Mouse (Mus musculus) layer of hippocampus, adult 8-10 months (tissue): ENCODE results near the gene Slc5a5. TPM values are rescaled to one million over a fixed set of nuclear protein-coding genes. Genes with fewer than 3 reads are reported as not detected.
"Not testable (repeated sequence)": the region's sequence is repeated elsewhere in the genome, so short reads cannot be mapped to it uniquely, and the experiment has no call there.

Experiments
- DNase-seq, 2 experiments: peaks; one replicate each; pipeline ENCODE4 v3.0.0; 2022; ENCODE audit warnings: low spot score in 2 of 2
- total RNA-seq, 4 experiments: library from RNA; stranded (reverse); gene quantifications; 2 replicates each; pipeline ENCODE4 v1.2.4; 2022

Gene Slc5a5
- total RNA-seq, 4 experiments from 2014 or later: 10.5 to 12.3 (median 11.0) TPM

DNA sequence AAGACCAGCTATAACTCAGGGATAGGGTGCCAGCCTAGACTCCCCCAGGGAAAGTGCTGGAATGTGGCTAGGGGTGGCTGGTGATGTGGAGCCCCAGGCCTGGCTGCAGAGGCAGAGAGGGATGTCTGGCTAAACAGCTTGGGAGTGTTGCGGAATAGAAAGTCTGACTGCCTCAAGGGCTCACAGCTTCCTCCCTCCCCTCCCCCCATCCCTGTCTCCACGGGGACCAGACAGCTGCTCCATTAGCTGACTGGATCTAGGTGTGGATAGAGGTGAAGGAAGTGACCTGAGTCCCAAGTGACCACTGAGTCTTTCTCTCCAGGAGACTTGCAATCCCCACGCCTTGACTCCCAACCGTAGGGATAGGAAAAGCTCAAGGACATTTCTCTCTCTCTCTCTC is 10.6 kb upstream of the Slc5a5 start:
- no peak for DNase-seq

DNA sequence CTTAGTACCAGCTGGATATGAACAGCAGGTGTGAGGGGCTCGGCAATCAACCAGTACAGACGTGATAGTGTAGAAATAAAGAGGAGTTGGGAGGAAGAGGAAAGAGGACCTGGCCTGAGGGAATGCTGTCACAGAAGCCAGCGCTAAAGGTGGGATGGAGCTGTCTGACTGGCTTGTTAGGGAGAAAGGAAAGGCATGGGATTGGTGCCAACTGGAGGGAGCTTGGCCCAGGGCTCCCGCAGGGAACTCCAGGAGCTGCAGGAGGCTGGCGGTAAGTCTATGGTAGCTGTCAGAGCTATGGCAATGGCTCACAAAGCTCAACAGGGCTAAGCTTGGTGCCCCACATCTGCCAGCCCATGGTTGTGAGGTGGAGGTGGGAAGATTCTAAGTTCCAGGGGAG is 9.7 kb upstream of the Slc5a5 start:
- DNase-seq: no peak

DNA sequence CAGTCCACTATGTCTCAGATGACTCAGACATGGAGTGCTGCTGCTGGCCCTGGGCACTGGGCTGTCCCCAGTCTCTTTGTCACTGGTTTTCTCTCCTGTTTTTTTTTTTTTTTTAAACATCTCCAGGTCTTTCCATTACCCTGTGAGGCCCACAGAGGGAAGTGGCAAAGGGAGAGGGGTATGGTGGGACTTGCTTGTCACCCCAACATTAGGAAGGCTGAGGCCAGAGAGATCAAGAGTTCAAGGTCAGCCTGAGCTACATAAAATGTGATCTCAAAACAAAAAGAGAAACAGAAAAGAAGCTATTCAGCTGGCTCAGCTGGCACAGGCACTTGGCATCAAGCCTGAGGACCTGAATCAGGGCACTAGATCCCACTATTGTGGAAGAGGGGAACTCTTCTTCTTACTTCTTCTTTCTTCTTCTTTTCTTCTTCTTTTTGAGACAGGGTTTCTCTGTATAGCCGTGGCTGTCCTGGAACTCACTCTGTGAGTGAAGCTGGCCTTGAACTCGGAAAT is 8.4 kb upstream of the Slc5a5 start:
- no peak for DNase-seq

DNA sequence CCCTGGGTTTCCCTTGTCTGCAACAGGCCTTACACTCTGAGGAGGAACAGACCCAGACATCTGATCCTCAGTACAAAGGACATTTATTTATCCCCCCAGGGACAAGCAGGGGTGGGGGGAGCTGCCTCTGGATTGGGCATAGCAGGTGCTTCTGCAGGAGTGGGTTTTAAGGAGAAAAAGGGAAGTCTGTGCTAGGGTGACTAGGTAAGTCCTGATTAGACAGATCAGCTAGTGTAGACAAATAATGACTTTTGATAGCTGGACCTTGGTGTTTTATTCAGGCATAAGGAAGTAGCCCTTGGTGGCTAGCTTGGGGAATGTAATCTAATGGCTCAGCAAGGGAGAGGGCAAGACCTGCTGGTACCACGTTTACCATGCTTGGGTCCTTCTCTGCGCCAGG is 6.7 kb upstream of the Slc5a5 start:
- no peak for DNase-seq

DNA sequence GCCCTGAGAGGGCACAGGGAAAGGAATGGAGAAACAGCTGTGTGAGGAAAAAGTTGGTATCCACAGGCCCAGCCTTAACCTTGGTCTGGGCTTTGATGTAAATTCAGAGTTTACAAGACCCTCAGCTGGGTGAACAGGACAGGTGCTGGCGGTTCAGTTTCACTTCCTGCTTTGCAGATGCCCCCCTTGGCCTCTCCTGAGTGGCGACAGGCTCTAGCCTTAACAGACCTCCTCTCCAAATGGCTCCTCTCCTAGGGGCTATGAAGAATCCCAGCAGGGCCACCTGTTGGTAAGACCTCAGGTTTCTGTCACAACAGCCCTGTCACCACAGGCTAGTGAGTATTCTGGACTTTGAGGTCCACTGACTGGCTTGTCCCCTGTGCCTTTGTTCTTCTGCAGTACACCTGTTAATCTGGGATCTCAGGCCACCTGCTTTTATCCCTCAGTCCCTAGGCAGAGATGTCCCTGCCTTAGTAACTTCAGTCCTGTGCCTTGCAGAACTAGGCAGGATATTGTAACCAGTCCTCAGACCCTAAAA is 6.2 kb upstream of the Slc5a5 start:
- no peak for DNase-seq

DNA sequence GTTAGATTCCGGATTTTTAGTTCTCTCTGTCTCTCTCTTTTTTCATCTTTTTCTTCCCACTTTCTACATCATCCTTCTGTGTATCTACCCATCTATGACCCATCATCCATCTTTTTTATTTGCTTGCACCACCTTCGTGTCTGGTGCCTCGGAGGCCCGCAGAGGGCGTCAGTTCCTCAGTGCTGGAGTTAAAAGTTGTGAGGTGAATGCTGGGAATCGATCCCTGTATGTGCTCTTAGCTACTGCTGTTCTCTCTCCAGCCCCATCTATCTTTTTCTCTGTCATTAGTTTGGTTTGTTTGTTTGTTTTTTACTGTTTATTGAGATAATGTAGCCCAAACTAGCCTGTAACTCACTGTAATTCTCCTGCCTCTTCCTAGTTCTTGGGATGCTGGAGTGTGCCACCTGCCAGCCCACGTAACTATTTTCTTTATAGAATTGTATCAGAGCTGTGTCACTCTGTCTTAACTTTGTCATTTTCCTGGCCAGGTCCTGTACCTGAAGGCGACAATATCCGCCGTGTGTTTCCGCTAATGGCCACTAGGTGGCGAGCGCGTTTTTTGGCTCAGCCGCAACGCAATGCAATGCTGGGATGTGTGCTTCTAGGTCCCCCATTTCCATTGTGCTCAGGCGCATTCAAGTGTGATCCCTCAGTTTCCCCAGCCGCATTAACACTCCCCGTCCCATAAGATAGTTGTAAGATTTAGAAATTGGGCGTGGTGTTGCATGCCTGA is 5.3 kb upstream of the Slc5a5 start:
- peak; percentile 77 to 90 for DNase-seq

DNA sequence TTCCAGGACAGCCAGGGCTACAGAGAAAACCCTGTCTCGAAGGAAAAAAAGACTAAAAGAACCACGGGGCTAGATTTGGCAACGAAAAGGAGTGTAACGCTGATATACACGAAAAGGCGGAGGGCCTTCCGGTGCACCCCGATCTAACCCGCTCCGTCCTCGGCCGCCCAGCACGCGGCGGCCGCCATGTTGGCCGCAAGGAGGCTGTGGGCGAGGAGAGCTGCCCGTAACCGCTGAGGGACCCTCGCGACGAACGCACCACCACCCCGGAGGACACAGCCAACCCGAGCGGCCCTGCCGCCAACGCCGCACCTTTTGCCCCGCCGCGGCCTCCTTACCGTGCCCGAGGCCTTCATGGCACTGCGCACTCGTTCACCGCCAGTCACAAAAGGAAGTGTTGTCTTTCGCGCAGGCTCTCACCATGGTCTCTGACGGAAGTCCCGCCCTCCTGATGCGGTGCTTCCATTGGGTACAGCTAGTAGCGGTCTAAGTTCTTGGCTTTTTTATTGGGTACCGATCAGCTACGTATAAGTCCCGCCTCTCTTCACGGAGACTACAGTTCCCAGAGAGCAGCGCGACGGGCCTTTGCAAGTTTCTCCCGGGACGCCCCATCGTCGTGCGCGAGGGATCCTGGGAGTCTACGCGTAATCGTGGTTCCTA is 4.6 kb upstream of the Slc5a5 start, which contains the start of gene Rpl18a:
Gene Rpl18a, minus strand, starts transcription at position 392 of the 660 bp plus-strand sequence.
- DNase-seq: peak; percentile 96 to 98

DNA sequence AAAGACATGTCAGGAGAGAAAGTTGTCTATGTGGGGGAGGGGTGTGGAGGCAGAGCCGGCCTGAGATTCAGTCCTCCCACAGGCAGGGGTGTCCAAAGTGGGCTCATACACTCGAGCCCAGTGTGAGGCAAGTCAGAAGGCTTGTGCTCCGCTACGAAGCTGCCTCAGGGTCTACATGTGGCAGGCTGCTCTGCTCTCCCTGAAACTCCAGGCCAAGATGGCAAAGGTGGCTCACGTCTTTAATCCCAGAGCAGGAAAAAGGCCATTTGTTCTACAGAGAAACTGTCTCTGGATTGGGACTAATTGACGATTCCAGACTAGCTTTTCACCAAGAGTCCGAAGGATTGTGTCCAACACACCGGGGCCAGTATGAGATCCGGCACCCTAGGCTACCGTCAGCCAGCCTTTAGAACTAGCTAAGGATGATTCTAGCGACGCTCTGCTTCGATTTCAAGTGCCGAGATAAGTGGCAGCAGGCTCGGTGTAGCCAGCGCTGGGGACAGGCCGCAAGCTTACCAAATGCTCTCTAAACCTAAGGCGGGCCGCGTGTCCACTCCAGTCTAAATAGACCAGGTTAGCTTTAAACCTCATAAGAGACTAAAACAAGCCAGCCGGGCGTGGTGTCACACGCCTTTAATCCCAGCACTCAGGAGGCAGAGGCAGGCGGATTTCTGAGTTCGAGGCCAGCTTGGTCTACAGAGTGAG is 3.9 kb upstream of the Slc5a5 start:
- DNase-seq: no peak

DNA sequence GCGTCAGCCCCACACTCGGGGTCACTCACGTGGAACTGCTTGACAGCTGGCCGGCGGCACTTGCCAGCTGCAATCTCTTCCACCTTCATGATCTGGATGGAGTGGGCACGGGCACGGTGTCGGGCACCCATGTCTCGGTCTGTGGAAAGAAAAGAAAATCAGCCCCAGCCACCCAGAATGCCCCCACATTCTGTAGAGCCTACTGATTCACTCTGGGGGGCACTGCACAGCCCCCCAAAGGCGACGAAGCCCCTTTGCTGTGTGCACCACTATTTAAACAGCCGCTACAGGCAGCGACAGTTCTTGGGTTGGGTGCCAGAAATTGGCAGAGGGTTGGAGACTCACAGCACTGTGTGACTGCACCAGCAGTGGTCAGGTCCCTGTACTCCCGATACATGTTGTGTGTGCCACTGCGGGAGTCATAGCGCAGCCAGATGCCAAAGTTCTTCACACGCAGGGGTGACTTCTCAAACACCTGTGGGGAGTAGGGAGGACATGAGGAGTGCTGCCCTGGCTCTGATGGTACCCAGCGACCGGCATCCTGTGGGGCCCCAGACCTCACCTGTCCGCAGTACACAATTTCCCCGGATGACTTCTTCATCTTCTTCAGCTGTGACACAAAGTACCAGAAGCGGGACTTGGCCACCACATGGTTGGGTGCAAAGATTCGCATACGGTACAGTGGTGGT is 3.2 kb upstream of the Slc5a5 start:
- DNase-seq: not testable (repeated sequence)

DNA sequence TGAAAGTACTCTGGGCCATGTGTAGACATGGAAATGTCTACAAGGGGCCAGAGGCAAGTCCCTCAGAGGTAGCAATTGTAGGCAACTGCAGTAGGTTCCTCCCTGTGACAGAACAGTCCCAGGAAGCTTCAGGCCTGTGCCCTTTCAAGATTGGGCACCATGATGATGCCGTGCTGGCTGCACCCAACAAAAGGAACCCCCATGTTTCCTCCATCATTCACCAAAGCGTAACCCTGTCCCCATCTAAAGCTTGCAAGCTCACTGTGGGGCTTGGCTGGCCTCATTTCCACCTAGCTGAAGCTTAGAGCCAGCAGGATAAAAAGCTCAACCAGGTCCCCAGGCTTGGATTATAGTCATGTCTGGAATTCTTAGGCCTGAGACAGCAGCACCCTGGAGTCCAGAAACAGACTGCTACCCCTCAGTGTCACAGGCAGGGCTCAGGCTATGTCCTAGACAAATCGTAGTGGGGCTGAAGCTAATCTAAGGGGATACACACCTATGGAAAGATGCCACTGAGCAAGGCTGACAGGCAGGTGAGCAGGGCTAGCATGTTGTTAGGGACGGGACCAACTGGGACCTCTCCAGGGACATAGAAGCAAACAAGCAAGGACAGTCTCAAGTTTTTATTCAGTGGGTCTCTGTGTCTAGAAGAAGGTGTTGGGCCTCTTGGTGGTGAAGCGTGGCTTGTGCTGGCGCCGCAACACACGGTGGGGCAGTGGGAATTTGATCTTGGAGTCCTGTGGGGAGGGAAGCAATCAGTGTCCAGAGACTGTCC is 2.4 kb upstream of the Slc5a5 start:
- no peak for DNase-seq

DNA sequence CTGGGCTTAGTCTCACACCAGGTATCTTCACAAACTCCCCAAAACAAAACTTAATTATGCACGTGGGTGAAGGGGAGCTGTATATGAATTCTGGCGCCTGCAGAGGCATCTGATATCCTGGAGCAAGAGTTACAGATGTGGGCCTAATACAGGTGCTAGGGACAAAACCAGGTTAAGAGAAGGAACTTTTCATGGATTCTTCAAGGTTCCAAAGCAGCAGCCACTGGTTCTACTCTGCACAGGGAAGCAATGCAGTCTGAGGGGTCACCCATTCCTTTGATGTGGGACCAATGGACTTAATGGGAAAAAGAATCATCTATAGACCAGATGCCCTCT is 1.8 kb upstream of the Slc5a5 start:
- DNase-seq: no peak

DNA sequence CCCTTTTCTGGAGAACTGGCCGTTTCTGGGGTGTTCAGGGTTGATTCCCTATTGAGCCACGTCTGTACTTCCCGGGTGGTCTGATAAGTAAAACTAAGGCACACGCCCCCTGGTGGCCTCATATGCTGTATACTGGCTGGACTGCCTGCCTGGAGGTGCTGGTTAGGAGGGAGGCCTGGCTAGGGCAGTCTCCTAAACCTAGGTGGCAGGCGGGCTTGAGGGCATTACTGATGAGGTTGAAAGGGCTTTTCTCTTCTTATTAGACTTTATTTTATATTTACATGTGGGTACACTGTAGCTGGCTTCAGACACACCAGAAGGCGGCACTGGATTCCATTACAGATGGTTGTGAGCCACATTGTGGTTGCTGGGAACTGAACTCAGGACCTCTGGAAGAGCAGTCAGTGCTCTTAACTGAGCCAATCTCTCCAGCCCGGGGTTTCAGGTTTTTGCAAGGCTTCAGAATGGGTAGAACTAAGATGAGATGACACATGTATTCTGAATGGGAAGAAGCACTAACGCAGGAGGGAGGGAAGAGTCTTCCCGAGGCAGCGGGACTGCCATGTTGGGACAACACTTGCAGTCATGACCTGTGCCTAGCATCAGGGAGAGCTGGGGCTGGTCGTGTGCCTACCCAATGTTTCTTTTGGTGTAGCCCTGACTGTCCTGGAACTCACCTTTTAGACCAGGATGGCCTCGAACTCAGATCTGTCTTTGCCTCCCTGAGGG is 1.3 kb upstream of the Slc5a5 start:
- peak in 1 of 2 experiments; percentile 71 for DNase-seq

DNA sequence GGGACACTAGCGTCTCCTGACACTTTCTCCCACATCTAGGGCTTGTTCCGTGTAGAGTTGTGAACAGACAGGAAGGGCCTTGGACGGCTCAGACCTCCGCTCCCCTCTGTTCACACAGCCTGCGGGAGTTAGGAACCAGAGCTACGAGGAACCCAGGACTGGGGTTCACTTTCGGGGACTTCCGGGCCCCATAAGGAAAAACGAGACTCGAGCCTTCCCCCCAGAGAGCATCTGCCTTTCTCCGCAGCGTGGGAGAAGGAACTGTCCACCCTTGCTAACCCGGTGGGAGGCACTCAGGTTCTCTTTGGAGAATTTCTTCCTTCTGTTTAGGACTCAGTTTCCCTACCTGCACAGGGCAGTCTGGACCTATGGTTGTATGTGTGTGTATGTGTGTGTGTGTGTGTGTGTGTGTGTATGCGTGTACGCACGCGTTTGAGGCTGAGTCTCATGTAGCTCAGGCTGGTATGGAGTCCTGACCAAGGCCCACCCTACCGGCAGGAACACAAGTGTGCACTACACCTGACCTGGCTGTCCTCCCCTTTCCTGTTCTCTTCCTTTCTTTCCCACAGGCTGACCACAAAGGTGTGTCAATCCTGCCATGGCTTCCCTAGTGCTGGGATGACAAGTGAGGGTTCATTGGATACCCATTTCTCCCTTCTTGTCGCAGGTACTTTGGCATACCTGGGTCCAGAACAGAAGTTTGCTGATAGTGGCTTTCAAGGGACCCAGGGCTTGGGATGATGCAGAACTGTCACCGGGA is 519 bp upstream of the Slc5a5 start:
- no peak for DNase-seq

DNA sequence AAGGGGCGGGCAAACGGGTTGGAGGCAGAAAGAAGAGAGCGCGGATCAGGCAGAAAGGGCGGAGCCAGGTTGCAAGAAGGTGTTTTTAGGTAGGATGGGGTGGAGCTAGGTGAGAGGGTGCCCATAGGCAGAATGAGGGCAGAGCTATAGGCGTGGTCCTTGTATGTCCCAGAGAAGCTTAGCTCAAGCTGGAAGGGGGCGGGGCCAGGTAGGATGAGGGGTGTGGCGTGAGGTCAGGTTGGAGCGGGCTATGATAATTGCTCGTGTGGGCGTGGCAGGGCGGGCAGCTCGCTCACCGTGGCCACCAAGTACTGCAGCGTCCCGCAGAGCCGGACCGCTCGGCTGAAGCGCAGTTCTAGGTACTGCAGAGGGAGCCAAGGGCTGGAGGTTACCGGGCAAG is 1.2 kb downstream of the Slc5a5 start:
- DNase-seq: no peak

DNA sequence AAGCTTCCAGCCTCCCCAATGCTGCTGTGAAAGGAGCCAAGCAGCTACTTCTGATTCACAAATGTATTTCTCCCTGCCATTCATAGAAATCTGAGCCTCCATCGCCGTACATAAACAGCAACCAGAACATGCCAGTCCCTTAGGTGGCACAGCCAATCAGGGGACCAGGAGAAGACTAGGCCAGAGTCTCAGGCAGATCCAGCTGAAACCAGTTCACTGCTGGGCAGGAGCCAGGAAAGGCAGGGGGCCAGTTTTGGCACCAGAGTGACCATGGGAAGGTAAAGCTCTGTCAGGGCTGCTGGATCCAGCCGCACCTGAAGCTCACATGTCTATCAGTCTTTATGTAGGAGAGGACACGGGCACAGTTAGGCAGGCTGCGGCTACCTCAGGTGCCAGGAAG is 1.9 kb downstream of the Slc5a5 start:
- no peak for DNase-seq

DNA sequence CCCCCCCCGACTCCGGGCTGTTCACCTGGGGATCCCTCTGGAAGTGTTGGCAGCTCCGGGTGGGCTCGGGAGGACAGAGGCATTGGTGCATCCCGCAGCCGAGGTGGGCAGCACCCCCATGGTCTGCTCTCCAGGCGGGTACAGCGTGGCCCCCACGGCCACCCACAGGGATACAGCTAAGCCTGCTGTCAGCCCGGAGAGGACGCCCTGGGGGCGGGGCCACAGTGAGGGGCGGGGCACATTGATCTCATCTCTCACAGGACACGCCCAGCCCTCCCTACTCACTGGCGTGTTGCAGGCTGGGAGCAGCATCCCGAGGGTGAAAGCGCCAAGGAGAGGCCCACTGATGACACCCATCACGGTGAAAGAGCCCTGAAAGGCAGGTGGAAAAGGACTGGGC is 4.9 kb downstream of the Slc5a5 start:
- no peak for DNase-seq

DNA sequence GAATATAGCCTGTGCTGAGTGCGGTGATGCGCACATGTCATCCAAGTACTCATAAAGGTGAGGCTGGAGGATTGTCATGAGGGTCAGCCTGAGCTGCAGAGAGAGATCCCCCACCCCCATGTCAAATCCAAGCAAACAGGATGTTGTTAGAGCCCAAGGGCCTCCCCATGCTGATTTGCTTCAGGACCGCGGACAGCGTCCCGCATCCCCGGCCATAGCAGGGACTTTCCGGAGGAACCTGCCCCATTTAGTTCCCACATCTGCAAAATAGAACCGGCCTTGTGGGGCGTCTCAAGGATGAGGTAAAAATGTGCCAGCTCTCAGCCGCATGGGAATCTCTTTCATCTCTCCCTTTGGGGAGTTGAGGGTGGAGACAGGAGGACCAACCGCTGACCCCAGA is 6.9 kb downstream of the Slc5a5 start:
- DNase-seq: no peak

DNA sequence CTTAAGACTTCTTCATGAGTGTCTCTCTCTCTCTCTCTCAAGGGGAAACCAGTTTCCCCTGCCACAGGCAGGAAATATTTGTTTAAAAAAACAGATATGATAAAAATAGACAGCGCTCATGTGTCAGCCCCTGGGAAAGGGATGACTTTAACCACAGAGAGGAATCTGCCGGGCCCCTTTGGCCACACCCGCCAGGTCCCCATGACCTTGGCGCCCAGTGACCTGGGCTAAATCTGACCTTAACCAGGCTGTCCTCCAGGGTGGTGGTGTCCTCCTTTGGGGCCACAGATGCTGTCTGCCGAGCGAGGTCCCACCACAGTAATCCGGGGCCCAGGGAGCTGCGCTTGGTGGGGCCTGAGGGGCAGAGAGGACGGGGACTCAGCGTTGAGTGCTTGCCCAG is 7.9 kb downstream of the Slc5a5 start:
- no peak for DNase-seq

DNA sequence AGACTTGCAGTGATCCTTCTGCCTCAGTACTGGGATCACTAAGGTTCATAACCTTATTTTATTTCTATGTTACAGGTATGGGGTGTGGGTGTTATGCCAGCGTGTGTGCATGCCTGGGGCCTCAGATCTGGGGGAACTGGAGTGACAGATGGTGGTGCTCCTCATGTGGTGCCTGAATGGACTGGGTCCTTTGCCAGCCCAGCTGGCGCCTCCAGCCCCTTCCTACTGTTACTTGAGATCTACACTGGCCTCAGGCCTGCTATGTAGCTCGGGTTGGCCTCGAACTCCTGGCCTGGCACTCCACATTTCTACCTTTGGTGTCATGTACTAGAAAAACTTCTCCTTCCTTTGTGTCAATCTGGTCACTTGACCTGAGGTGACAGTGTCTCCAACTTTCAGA is 8.4 kb downstream of the Slc5a5 start:
- DNase-seq: no peak
